Mouse (Mus musculus): ENCODE data around the gene Tnc. TPM values are rescaled to one million over a fixed set of nuclear protein-coding genes. Genes with fewer than 3 reads are reported as not detected.
A peak's percentile ranks its signal among the peaks of the same experiment; 100 is the strongest.

The Tnc gene
- total RNA-seq (2021) = 10 to 100 TPM; 11.4 to 13.8 TPM

GRCm38 (mm10) chr4:64046831-64047493 is at the start of gene Tnc:
Gene Tnc, minus strand, starts transcription at chr4:64047015.
- DNase-seq = peak; percentile 73 to 75
- intact Hi-C loops (cut with DNase I) = no loop called here

- no peak for DNase-seq
- intact Hi-C loops (cut with DNase I) = no loop called here
These were observed 47.4 kb upstream of the Tnc start for GRCm38 (mm10) chr4:64094221-64094620.

GRCm38 (mm10) chr4:64092857-64093256 is 46.0 kb upstream of the Tnc start:
- intact Hi-C loops (cut with DNase I) = no loop called here
- no peak for DNase-seq

GRCm38 (mm10) chr4:64089378-64089777 is 42.6 kb upstream of the Tnc start:
- intact Hi-C loops (cut with DNase I) = no loop called here
- DNase-seq = no peak

- intact Hi-C loops (cut with DNase I) = no loop called here
- no peak for DNase-seq
These were observed 40.9 kb upstream of the Tnc start for GRCm38 (mm10) chr4:64087675-64088074.

- intact Hi-C loops (cut with DNase I) = no loop called here
- DNase-seq = no peak
These were observed 39.3 kb upstream of the Tnc start for GRCm38 (mm10) chr4:64085993-64086567.

GRCm38 (mm10) chr4:64083858-64084257 is 37.0 kb upstream of the Tnc start:
- intact Hi-C loops (cut with DNase I) = no loop called here
- peak in 1 of 2 experiments; percentile 19 for DNase-seq

- intact Hi-C loops (cut with DNase I) = no loop called here
- DNase-seq = peak; percentile 70 to 77
These were observed 31.3 kb upstream of the Tnc start for GRCm38 (mm10) chr4:64078029-64078619.

- intact Hi-C loops (cut with DNase I) = no loop called here
- peak; percentile 59 to 67 for DNase-seq
These were observed 29.7 kb upstream of the Tnc start for GRCm38 (mm10) chr4:64076349-64077025.

GRCm38 (mm10) chr4:64074725-64075124 is 27.9 kb upstream of the Tnc start:
- no peak for DNase-seq
- intact Hi-C loops (cut with DNase I) = no loop called here

GRCm38 (mm10) chr4:64067394-64067793 is 20.6 kb upstream of the Tnc start:
- DNase-seq = no peak
- intact Hi-C loops (cut with DNase I) = no loop called here

GRCm38 (mm10) chr4:64065266-64065665 is 18.5 kb upstream of the Tnc start:
- DNase-seq = peak; percentile 23 to 29
- intact Hi-C loops (cut with DNase I) = no loop called here

GRCm38 (mm10) chr4:64058856-64059231 is 12.0 kb upstream of the Tnc start:
- DNase-seq = no peak
- intact Hi-C loops (cut with DNase I) = no loop called here

GRCm38 (mm10) chr4:64058048-64058855 is 11.4 kb upstream of the Tnc start:
- intact Hi-C loops (cut with DNase I) = no loop called here

GRCm38 (mm10) chr4:64048177-64048576 is 1.4 kb upstream of the Tnc start:
- intact Hi-C loops (cut with DNase I) = no loop called here
- DNase-seq = no peak

More at GRCm38 (mm10) chr4:64058048-64058855, 11.4 kb upstream of the Tnc start:
- no peak for DNase-seq

GRCm38 (mm10) chr4:64043893-64044292 is 2.9 kb downstream of the Tnc start:
- DNase-seq = no peak
- intact Hi-C loops (cut with DNase I) = no loop called here

- intact Hi-C loops (cut with DNase I) = no loop called here
- DNase-seq = no peak
These were observed 3.4 kb downstream of the Tnc start for GRCm38 (mm10) chr4:64043371-64043770.

GRCm38 (mm10) chr4:64039091-64039490 is 7.7 kb downstream of the Tnc start:
- no peak for DNase-seq

GRCm38 (mm10) chr4:64037513-64037912 is 9.3 kb downstream of the Tnc start:
- intact Hi-C loops (cut with DNase I) = no loop called here

More at GRCm38 (mm10) chr4:64039091-64039490, 7.7 kb downstream of the Tnc start:
- intact Hi-C loops (cut with DNase I) = no loop called here

GRCm38 (mm10) chr4:64034724-64035123 is 12.1 kb downstream of the Tnc start:
- intact Hi-C loops (cut with DNase I) = no loop called here
- peak in 1 of 2 experiments; percentile 17 for DNase-seq

More at GRCm38 (mm10) chr4:64037513-64037912, 9.3 kb downstream of the Tnc start:
- no peak for DNase-seq

GRCm38 (mm10) chr4:64033191-64033590 is 13.6 kb downstream of the Tnc start:
- intact Hi-C loops (cut with DNase I) = no loop called here
- DNase-seq = no peak
